Mouse (Mus musculus): Measurements from ENCODE around the gene Hsd11b2.

Hsd11b2 gene

GRCm38 (mm10) chr8:105518436-105519313, at the start of gene Hsd11b2:
Gene Hsd11b2 (plus strand): TSS chr8:105518755.
- DNase-seq (ENCODE audit: low spot score) = no peak

- DNase-seq (ENCODE audit: low spot score) = no peak
These were observed 49.4 kb upstream of the Hsd11b2 start for GRCm38 (mm10) chr8:105469041-105469695.

GRCm38 (mm10) chr8:105469816-105470215, 48.7 kb upstream of the Hsd11b2 start:
- no peak for DNase-seq (ENCODE audit: low spot score)

GRCm38 (mm10) chr8:105470262-105470661, 48.3 kb upstream of the Hsd11b2 start:
- DNase-seq (ENCODE audit: low spot score) = no peak

- no peak for DNase-seq (ENCODE audit: low spot score)
These were observed 47.8 kb upstream of the Hsd11b2 start for GRCm38 (mm10) chr8:105470681-105471313.

- no peak for DNase-seq (ENCODE audit: low spot score)
These were observed 47.1 kb upstream of the Hsd11b2 start, which contains the start of gene Tppp3 for GRCm38 (mm10) chr8:105471314-105472015. Gene Tppp3 (minus strand): TSS chr8:105471526.

- DNase-seq (ENCODE audit: low spot score) = no peak
These were observed 46.1 kb upstream of the Hsd11b2 start for GRCm38 (mm10) chr8:105472414-105472932.

GRCm38 (mm10) chr8:105472983-105473382, 45.6 kb upstream of the Hsd11b2 start:
- DNase-seq (ENCODE audit: low spot score) = no peak

GRCm38 (mm10) chr8:105473816-105474606, 44.5 kb upstream of the Hsd11b2 start:
- no peak for DNase-seq (ENCODE audit: low spot score)

GRCm38 (mm10) chr8:105474680-105475079, 43.9 kb upstream of the Hsd11b2 start:
- DNase-seq (ENCODE audit: low spot score) = no peak

GRCm38 (mm10) chr8:105475254-105475653, 43.3 kb upstream of the Hsd11b2 start:
- no peak for DNase-seq (ENCODE audit: low spot score)

- DNase-seq (ENCODE audit: low spot score) = no peak
These were observed 42.8 kb upstream of the Hsd11b2 start for GRCm38 (mm10) chr8:105475742-105476141.

GRCm38 (mm10) chr8:105476161-105476560, 42.4 kb upstream of the Hsd11b2 start:
- DNase-seq (ENCODE audit: low spot score) = no peak

GRCm38 (mm10) chr8:105476628-105477413, 41.7 kb upstream of the Hsd11b2 start:
- no peak for DNase-seq (ENCODE audit: low spot score)

- no peak for DNase-seq (ENCODE audit: low spot score)
These were observed 40.8 kb upstream of the Hsd11b2 start for GRCm38 (mm10) chr8:105477792-105478191.

GRCm38 (mm10) chr8:105481013-105481412, 37.5 kb upstream of the Hsd11b2 start:
- DNase-seq (ENCODE audit: low spot score) = no peak

- no peak for DNase-seq (ENCODE audit: low spot score)
These were observed 37.1 kb upstream of the Hsd11b2 start for GRCm38 (mm10) chr8:105481453-105481852.

- DNase-seq (ENCODE audit: low spot score) = no peak
These were observed 36.4 kb upstream of the Hsd11b2 start for GRCm38 (mm10) chr8:105482123-105482522.

GRCm38 (mm10) chr8:105483212-105484029, 35.1 kb upstream of the Hsd11b2 start:
- DNase-seq (ENCODE audit: low spot score) = no peak
